Mouse (Mus musculus): ENCODE data around the gene Atg7.

DNA sequence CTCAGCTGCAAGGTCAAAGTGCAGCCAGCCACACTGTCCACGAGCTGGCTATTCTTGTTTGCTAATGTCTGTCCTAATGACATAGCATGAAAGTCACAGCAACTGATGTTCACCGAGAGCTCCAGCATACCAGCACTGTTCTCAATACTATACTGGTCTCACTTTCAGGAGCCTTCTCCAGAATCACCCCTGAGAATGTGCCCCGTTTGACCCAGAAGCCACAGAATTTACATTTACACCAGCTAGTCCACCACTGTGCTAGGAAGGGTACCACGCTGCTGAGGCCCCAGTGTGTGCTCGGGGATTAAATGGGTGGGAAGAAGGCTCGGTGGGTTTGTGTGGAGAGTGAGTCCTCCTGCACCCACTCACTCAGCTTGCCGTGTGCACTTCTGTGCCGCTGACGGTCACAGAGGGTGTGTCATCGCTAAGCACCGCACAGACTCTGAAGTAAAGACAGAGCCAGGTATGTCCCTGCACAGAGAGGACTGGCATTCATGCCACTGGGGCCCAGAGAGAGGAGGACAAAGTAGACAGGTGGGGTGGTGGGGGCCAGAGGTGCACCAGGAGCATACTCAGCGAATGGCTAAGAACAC lies 204.8 kb downstream of the Atg7 start:
- TF ChIP-seq CTCF (IDR thresholded peaks at IDR 0.05; ENCODE audit: low read depth) (no peak), EP300 (optimal IDR thresholded peaks at IDR 0.05) (no peak)

All from stomach, postnatal 0 days (tissue).